Mouse (Mus musculus) c-Kit-positive CD71-positive TER-119-negative erythroid progenitor cells, embryonic 14.5 days (primary cell): ENCODE data around the gene Arid1a.

ENCODE experiments used
- DNase-seq: peaks from one replicate; pipeline ENCODE4 v3.0.0-alpha.2; 2013; ENCODE audit warnings: low read depth

Gene Arid1a

GRCm38 (mm10) chr4:133756514-133757268 is at the start of gene Arid1a:
Gene Arid1a, minus strand, starts transcription at chr4:133756769.
- DNase-seq: peak; percentile 88

DNA sequence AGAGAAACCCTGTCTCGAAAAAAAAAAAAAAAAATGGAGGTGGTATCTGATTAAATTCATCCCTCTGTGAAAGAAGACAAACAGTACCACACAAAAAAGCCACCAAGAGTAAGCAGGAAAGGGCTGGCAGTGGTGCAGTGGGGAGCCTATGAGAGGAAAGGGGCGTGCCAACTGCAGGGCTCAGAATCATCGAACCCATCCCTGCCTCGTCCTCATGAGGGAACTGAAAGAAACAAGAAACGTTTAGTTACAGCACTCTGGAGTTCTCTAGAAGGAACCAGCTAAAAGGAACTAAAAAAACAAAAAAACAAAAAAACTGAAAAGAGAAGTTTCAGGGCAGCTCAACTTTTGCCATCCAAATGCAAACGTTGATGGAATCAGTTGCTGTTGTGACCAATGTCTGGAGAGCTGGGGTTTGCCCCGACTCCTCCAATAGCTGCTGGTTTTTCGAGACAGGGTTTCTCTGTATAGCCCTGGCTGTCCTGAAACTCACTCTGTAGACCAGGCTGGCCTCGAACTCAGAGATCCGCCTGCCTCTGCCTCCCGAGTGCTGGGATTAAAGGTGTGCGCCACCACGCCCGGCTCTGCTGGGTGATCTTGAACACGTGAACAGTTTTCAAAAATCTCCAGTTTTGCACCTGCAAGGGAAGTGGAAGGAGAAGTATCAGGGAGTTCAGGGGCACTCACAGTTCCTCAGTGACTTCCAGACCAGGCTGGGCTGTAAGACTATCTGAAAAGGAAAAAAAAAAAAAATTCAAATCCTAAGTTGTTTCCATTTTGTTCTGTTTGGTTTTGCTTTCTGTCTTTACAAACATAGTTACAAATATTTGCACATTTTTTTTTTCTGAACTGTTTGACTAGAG is 48.1 kb upstream of the Arid1a start:
- DNase-seq: no peak

GRCm38 (mm10) chr4:133800589-133800988 is 44.0 kb upstream of the Arid1a start:
- no peak for DNase-seq

DNA sequence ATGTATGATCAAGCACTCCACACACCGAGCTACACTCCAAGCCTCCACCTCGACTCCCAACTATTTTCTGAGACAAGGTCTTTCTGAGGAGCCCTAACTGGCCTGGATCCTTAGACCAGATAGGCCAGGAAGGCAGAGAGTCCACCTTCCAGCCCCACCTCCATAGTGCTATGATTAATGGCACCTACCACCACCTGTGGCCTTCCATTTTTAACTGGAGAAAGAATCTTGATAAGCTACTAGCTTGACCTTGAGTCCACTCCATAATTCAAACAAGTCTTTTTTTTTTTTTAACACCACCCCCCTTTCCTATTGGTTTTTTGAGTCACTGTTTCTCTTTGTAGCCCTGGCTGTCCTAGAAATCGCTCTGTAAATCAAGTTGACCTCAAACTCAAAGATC is 36.7 kb upstream of the Arid1a start:
- no peak for DNase-seq

GRCm38 (mm10) chr4:133774570-133775554 is 18.3 kb upstream of the Arid1a start:
- no peak for DNase-seq

- no peak for DNase-seq
Measured at GRCm38 (mm10) chr4:133769157-133769556, 12.6 kb upstream of the Arid1a start.

- DNase-seq: no peak
Measured at GRCm38 (mm10) chr4:133763112-133763511, 6.5 kb upstream of the Arid1a start.

GRCm38 (mm10) chr4:133759659-133760058 is 3.1 kb upstream of the Arid1a start:
- DNase-seq: no peak

DNA sequence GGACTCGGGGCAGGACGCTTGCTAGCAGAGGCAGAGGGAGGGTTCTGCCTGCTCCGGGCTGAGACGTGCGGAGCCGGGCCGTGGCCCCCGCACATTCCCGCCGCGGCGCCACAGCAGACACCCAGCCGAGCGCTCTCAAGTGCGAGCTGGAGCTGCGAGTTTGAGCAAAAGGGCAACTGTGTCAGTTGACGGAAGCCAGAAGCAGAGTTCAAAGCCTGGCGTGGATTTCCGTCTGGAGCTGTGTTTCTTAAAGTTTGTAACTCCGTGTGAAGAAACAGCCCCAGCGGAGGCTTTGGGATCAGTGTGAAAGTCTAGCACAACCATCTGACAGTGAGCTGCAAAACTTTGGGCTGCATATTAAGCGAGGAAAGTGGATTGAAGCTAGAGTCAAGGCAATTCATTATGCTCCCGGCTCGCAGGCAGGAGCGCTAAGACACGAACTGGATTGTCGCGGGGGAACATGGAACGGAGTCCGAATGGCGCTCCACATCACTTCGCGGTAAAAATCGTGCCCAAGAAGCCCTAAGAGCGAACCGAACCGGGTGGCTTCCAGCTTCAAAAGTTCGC is 783 bp upstream of the Arid1a start:
- peak; percentile 93 for DNase-seq

DNA sequence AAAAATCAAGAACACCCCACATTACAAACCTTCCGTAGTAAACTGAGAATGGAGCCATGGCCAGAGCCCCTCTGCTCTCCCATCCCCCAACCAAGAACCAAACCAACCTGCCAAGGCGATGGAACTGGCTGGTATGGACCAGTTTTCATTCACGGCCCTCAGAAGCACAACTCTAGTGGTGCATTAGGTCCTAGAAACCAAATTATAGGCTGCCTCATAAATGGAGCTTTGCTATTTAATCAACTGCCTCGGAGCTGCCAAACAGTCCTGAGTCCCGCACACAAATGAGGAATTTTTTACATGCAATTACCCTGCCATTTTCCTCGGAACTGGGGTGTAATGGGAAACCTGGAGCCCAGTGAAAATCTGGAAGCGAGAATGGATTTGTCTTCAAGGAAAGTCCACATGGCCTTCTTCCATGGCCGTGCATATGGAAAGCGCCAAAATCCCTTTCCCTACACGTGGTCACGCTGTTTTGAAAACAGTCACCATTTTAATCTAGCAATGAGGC is 653 bp downstream of the Arid1a start:
- no peak for DNase-seq

- DNase-seq: no peak
Measured at GRCm38 (mm10) chr4:133754871-133755765, 1.5 kb downstream of the Arid1a start.

GRCm38 (mm10) chr4:133754238-133754637 is 2.3 kb downstream of the Arid1a start:
- DNase-seq: peak; percentile 91

DNA sequence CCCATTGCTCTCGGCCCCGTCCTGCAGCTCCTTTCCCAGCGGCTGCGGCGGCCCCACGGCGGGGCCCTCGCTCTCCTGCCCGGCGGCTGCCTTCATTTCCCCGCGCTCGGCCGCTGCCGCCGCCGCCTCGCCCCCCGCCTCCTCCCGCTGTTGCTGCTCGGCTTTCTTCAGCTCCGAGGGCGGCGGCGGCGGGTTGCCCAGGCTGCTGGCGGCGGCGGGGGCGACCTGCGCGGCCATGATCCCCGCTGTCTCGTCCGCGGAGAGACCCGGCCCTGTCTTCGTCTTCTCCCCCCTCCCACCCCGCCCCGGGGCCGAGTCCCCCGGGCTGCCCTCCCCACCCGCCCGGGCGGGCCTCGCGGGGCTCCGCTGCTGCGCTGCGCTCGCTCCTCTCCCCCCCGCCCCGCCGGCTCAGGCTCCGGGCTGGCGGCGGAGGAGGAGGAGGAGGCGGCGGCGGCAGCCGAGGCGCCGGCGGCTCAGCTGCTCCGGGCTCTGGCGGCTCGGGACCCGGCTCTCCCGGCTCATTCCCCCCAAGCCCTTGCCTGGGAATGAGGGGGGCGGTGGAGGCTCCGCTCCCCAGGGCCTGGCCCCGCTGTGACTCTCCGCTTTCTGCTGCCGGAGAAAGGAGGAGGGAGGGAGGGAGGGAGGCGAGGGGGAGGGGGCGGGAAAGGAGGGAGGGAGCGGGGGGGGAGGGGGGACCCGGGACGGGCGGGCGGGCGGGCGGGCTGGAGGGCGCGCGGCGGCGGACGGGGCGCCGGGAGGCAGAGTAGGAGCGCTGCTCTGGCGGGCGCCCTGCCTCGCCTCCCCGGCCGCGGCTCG is 3.0 kb downstream of the Arid1a start:
- no peak for DNase-seq

DNA sequence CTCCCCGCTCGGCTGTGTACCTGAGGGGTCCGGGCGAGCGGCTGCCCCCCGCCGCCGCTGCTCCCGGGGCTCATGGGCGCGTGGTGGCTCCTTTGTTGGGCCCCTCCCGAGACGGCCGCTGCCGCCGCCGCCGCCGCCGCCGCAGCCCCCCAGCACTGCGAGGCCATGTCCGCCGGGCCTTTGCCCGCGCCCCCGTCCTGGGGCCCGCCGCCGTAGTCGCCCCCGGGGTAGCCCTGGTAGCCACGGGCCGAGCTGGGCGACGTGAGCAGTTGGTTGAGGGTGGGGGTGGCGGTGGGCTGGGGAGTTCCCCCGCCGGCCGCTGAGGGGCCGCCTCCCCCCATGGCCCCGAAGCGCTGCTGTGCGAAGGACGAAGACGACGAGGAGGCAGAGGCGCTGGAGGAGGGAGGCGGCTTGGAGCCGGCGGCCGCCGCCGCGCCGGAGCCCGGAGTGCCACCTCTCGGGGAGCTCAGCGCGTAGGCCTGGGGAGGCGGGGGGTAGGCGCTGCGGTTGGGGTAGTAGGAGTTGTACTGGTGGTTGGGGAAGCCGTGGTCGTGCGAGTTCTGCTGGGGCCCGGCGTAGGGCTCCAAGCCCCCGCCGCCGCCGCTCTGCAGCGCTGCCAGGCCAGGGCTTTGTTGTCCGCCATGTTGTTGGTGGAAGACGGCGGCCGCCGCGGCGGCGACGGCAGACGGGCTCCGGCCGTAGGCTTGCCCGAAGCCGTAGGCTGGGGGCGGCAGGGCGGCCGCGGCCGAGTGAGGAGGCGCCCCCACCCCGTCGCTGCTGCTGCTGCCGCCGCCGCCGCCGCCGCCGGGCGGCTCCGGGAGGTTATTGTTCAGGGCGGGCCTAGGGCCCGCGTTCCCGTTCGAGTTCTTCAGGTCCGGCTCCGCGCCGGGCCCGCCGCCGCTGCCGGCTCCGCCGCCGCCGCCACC is 3.9 kb downstream of the Arid1a start:
- no peak for DNase-seq

DNA sequence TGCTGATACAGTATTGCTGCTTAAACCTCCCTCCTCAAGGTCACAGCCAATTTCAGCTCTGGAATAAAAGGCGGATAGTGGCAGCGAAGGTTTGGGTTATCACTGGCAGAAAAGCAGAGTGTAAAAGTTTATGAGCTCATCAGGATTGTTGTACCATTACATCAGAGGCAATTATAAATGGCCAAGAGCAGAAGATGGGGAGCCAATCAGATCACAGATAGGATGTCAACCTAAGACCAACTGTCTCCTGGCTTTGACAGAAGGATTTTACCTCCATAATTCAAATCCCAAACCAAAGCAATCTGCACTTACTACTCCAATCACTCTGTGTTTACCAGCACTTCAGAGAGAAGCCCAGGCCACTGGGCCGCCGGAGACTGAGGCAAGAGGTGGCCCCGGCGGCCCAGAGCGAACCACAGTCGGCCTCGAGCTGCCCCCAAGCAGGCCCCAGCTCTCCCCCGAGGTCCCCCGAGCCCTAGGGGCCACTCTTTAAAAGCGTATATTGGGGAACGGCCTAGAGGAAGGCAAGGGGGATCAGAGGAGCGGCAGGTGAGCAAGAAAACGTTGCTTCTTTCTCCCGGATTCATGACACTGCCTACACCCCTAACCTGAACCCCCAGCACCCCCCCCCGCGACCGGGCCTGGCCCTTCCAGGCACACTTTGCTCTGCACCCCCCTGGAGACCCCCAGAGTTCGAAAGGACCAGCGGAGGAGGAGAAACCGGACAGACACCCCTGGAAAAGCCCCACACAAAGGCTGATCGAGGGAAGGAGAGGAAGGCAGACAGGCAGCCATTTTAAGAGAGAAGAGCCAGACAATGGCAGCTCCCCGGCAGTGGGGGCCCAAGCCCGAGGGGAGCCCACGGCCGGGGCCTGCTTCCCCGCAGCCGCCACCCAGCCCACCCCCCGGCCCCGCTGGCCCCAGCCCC is 4.8 kb downstream of the Arid1a start:
- DNase-seq: peak; percentile 80

DNA sequence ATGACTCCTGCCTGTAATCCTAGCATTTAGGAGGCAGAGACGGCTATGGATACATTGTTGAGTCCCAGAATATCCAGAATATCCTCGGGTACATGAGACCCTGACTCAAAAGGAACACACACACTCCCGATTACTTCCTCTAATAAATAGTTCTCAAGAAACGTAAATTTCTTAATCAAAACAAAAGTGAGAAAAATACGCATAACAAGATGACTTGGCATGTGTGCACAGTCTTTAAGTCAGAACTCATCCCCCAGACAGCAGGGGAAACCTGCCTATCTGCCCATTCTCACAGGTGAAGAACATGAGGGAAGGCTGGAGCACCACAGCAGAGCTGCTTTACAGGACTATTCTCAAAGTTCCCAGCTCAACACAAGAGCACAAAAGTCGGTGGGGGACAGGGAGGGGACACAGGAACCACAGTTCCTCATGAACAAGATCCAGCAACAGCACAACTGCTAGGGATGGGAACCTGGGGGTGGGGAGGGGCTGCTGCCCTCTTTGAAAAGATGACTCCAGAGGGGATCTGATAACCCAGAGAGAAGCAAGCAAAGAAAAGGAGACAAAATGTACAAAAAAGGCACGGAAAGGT is 6.3 kb downstream of the Arid1a start:
- no peak for DNase-seq

- no peak for DNase-seq
Measured at GRCm38 (mm10) chr4:133735282-133735681, 21.3 kb downstream of the Arid1a start.
